Mouse (Mus musculus) monocyte, adult 5-6 weeks (primary cell): Measurements from ENCODE around the gene Rbm26. TPM values are rescaled to one million over a fixed set of nuclear protein-coding genes. Genes with fewer than 3 reads are reported as not detected.

Source experiments
- ATAC-seq: fragments of 153-309, 156-312 bp; replicated peaks from 2 replicates; pipeline ENCODE4 v1.8.0; 2017; ENCODE audit warnings: mild to moderate bottlenecking; ENCODE audit not compliant: low TSS enrichment, insufficient number of reproducible peaks, severe bottlenecking, poor library complexity, low FRiP score
- total RNA-seq: library from RNA; stranded (forward); fragments of 200-1000, 200-491, 200-594 nt; gene quantifications from 3 replicates; pipeline ENCODE4 v1.2.3, GENCODE M21; 2017

The Rbm26 gene
- total RNA-seq, 1 experiment from 2014 or later, result 51.0 TPM

DNA sequence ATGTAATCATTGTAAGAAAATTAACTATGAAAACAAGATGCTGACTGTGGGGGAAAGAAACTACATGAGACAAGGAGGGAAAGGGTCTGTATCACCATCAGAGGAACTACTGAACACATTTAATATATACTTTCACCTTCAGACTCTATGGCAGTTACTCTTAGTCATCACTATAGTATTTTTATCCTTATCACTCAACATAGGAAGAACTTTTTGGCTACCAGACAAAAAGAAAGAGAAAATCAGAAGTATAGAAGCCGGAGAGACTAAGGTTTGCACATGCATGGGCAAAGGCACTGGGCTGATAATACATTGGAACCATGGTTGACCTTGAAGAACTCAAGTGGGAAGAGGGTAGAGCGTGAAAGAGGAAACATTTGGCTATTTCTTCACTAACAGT is 70.9 kb downstream of the Rbm26 start:
- ATAC-seq, result no peak

GRCm38 (mm10) chr14:105098861-105099260 is 78.3 kb downstream of the Rbm26 start:
- no peak for ATAC-seq

GRCm38 (mm10) chr14:105096221-105096620 is 80.9 kb downstream of the Rbm26 start:
- ATAC-seq, result no peak

GRCm38 (mm10) chr14:105087001-105087400 is 90.1 kb downstream of the Rbm26 start:
- no peak for ATAC-seq

GRCm38 (mm10) chr14:105085332-105085993 is 91.7 kb downstream of the Rbm26 start:
- ATAC-seq, result no peak

GRCm38 (mm10) chr14:105084757-105085330 is 92.3 kb downstream of the Rbm26 start:
- ATAC-seq, result no peak

GRCm38 (mm10) chr14:105084106-105084505 is 93.0 kb downstream of the Rbm26 start:
- no peak for ATAC-seq

- no peak for ATAC-seq
These were observed 102.4 kb downstream of the Rbm26 start for GRCm38 (mm10) chr14:105074776-105075175.

GRCm38 (mm10) chr14:105074376-105074775 is 102.8 kb downstream of the Rbm26 start:
- no peak for ATAC-seq

- no peak for ATAC-seq
These were observed 106.1 kb downstream of the Rbm26 start for GRCm38 (mm10) chr14:105071010-105071509.

GRCm38 (mm10) chr14:105070258-105071009 is 106.7 kb downstream of the Rbm26 start:
- ATAC-seq, result no peak

- no peak for ATAC-seq
These were observed 109.1 kb downstream of the Rbm26 start for GRCm38 (mm10) chr14:105068060-105068459.

DNA sequence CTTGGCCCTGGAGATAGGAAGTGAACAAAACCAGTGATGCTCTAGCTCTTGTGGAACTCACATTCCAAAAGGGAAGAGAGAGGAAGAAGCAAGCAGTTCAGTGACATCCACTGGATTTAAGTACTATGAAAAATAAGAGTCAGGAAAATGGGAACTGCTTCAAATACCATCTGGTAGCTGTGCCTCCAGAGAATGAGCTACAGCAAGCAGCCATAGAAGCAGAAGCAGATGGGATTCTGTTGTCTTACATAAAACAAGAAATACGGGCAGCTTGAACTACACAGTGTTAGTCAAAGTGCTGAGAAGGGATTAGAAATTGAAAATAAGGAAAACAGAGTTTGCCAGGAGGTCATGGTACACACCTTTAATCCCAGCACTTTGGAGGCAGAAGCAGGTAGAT is 112.9 kb downstream of the Rbm26 start:
- ATAC-seq, result no peak

DNA sequence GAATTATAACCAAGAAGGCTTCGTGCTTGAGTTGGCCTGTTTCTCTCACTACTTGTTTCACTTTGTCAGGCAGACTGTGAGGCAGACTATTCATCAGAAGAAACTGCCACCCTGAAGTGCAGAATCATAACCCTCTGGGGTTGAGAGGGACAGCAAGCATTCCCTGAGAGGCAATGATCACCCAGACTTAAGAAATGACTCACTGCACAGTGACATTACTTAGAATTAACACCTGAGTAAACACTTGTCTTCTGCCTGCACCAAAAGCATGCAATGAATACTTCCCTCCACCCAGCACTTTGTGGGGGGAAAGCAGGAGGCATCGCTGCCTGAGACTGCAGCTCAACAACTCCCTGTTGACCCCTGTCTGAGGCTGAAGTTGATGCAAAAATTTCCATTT is 115.9 kb downstream of the Rbm26 start:
- no peak for ATAC-seq

DNA sequence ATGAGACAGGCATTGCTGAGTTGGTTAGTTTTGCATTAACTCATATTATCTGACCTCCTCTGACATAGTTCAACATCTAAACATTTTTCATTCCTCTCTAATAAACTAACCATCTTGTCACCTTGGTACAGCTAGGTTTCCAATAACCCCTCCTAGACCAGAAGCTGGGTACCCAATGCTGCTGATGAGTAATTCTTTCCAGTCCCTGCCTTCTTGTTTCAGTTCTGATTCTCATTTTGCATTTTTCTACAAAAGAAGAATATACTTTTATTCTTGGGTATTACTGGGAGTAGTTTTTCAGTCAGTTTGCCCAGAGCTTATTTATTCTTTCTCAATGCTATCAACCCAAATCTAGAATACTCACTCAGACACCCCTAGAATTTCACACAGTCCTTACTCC is 119.2 kb downstream of the Rbm26 start:
- no peak for ATAC-seq

Other genes with a start within 250 kb of the Rbm26 start
- gene Ndfip2, start 81.2 kb upstream of the Rbm26 start, total RNA-seq, result 46.9 to 55.7 TPM (median 54.0 TPM) in 3 replicates